Mouse (Mus musculus): ENCODE results near the gene Pik3r5.

Gene Pik3r5

GRCm38 (mm10) chr11:68434697-68435096 lies 2.8 kb downstream of the Pik3r5 start:
- Histone ChIP-seq H3K36me3 (ENCODE audit: insufficient read depth, low read length) (no peaks in the 10 kb centered on the region), H3K4me3 (replicated peaks; ENCODE audit: low read length) (no peak overlapping the region), H3K4me1 (replicated peaks; ENCODE audit: low read depth, low read length) (peaks cover 25% of the 10 kb centered on the region), H3K27me3 (ENCODE audit: insufficient read depth, low read length) (peaks cover 86% of the 10 kb centered on the region), H3K9me3 (ENCODE audit: low read length) (no peaks in the 10 kb centered on the region)
- no peak for TF ChIP-seq NANOG (IDR thresholded peaks at IDR 0.05; ENCODE audit: borderline replicate concordance, low read length)
- no peak for TF ChIP-seq POU5F1 (IDR thresholded peaks at IDR 0.05; ENCODE audit: borderline replicate concordance, low read length)
- TF ChIP-seq CTCF (conservative IDR thresholded peaks at IDR 0.05; ENCODE audit: low read length), result no peak

- no peak for TF ChIP-seq POU5F1 (IDR thresholded peaks at IDR 0.05; ENCODE audit: borderline replicate concordance, low read length)
- no peak for TF ChIP-seq NANOG (IDR thresholded peaks at IDR 0.05; ENCODE audit: borderline replicate concordance, low read length)
- TF ChIP-seq CTCF (conservative IDR thresholded peaks at IDR 0.05; ENCODE audit: low read length), result no peak
- Histone ChIP-seq H3K27me3 (ENCODE audit: insufficient read depth, low read length) (peaks cover 86% of the 10 kb centered on the region), H3K4me3 (replicated peaks; ENCODE audit: low read length) (no peak overlapping the region), H3K9me3 (ENCODE audit: low read length) (no peaks in the 10 kb centered on the region), H3K4me1 (replicated peaks; ENCODE audit: low read depth, low read length) (peaks cover 25% of the 10 kb centered on the region), H3K36me3 (ENCODE audit: insufficient read depth, low read length) (no peaks in the 10 kb centered on the region)
These were observed 3.7 kb downstream of the Pik3r5 start for GRCm38 (mm10) chr11:68435601-68436000.

- Histone ChIP-seq H3K36me3 (ENCODE audit: insufficient read depth, low read length) (no peaks in the 10 kb centered on the region), H3K27me3 (ENCODE audit: insufficient read depth, low read length) (peaks cover 85% of the 10 kb centered on the region), H3K4me1 (replicated peaks; ENCODE audit: low read depth, low read length) (peaks cover 22% of the 10 kb centered on the region), H3K9me3 (ENCODE audit: low read length) (no peaks in the 10 kb centered on the region), H3K4me3 (replicated peaks; ENCODE audit: low read length) (no peak overlapping the region)
- TF ChIP-seq POU5F1 (IDR thresholded peaks at IDR 0.05; ENCODE audit: borderline replicate concordance, low read length), result no peak
- no peak for TF ChIP-seq NANOG (IDR thresholded peaks at IDR 0.05; ENCODE audit: borderline replicate concordance, low read length)
- TF ChIP-seq CTCF (conservative IDR thresholded peaks at IDR 0.05; ENCODE audit: low read length), result no peak
These were observed 4.5 kb downstream of the Pik3r5 start for GRCm38 (mm10) chr11:68436376-68436775.

GRCm38 (mm10) chr11:68440100-68440499 lies 8.2 kb downstream of the Pik3r5 start:
- H3K4me1 ChIP-seq (replicated peaks; ENCODE audit: low read depth, low read length), result peaks cover 10% of the 10 kb centered on the region
- H3K27me3 ChIP-seq (ENCODE audit: insufficient read depth, low read length), result peaks cover 84% of the 10 kb centered on the region
- H3K4me3 ChIP-seq (replicated peaks; ENCODE audit: low read length), result no peak overlapping the region
- H3K36me3 ChIP-seq (ENCODE audit: insufficient read depth, low read length), result no peaks in the 10 kb centered on the region
- H3K9me3 ChIP-seq (ENCODE audit: low read length), result 0 out of 2 replicates have a peak, but pooled peaks cover 5% of the 10 kb centered on the region
- TF ChIP-seq POU5F1 (IDR thresholded peaks at IDR 0.05; ENCODE audit: borderline replicate concordance, low read length) (no peak), NANOG (IDR thresholded peaks at IDR 0.05; ENCODE audit: borderline replicate concordance, low read length) (no peak), CTCF (conservative IDR thresholded peaks at IDR 0.05; ENCODE audit: low read length) (no peak)

GRCm38 (mm10) chr11:68440965-68441364 lies 9.0 kb downstream of the Pik3r5 start:
- Histone ChIP-seq H3K27me3 (ENCODE audit: insufficient read depth, low read length) (peaks cover 80% of the 10 kb centered on the region), H3K4me3 (replicated peaks; ENCODE audit: low read length) (no peak overlapping the region), H3K4me1 (replicated peaks; ENCODE audit: low read depth, low read length) (peaks cover 10% of the 10 kb centered on the region), H3K36me3 (ENCODE audit: insufficient read depth, low read length) (no peaks in the 10 kb centered on the region), H3K9me3 (ENCODE audit: low read length) (0 out of 2 replicates have a peak, but pooled peaks cover 5% of the 10 kb centered on the region)
- TF ChIP-seq NANOG (IDR thresholded peaks at IDR 0.05; ENCODE audit: borderline replicate concordance, low read length) (no peak), POU5F1 (IDR thresholded peaks at IDR 0.05; ENCODE audit: borderline replicate concordance, low read length) (no peak), CTCF (conservative IDR thresholded peaks at IDR 0.05; ENCODE audit: low read length) (no peak)

GRCm38 (mm10) chr11:68442346-68442745 lies 10.4 kb downstream of the Pik3r5 start:
- TF ChIP-seq CTCF (conservative IDR thresholded peaks at IDR 0.05; ENCODE audit: low read length), result no peak
- TF ChIP-seq NANOG (IDR thresholded peaks at IDR 0.05; ENCODE audit: borderline replicate concordance, low read length), result no peak
- TF ChIP-seq POU5F1 (IDR thresholded peaks at IDR 0.05; ENCODE audit: borderline replicate concordance, low read length), result no peak
- Histone ChIP-seq H3K4me3 (replicated peaks; ENCODE audit: low read length) (no peak overlapping the region), H3K27me3 (ENCODE audit: insufficient read depth, low read length) (peaks cover 72% of the 10 kb centered on the region), H3K9me3 (ENCODE audit: low read length) (0 out of 2 replicates have a peak, but pooled peaks cover 5% of the 10 kb centered on the region), H3K36me3 (ENCODE audit: insufficient read depth, low read length) (no peaks in the 10 kb centered on the region), H3K4me1 (replicated peaks; ENCODE audit: low read depth, low read length) (peaks cover 10% of the 10 kb centered on the region)

GRCm38 (mm10) chr11:68442983-68443638 lies 11.2 kb downstream of the Pik3r5 start:
- Histone ChIP-seq H3K4me3 (replicated peaks; ENCODE audit: low read length) (no peak overlapping the region), H3K27me3 (ENCODE audit: insufficient read depth, low read length) (peaks cover 67% of the 10 kb centered on the region), H3K4me1 (replicated peaks; ENCODE audit: low read depth, low read length) (peaks cover 7% of the 10 kb centered on the region), H3K9me3 (ENCODE audit: low read length) (0 out of 2 replicates have a peak, but pooled peaks cover 5% of the 10 kb centered on the region), H3K36me3 (ENCODE audit: insufficient read depth, low read length) (no peaks in the 10 kb centered on the region)
- no peak for TF ChIP-seq POU5F1 (IDR thresholded peaks at IDR 0.05; ENCODE audit: borderline replicate concordance, low read length)
- TF ChIP-seq NANOG (IDR thresholded peaks at IDR 0.05; ENCODE audit: borderline replicate concordance, low read length), result no peak
- no peak for TF ChIP-seq CTCF (conservative IDR thresholded peaks at IDR 0.05; ENCODE audit: low read length)

- Histone ChIP-seq H3K4me1 (replicated peaks; ENCODE audit: low read depth, low read length) (no peaks in the 10 kb centered on the region), H3K4me3 (replicated peaks; ENCODE audit: low read length) (no peak overlapping the region), H3K9me3 (ENCODE audit: low read length) (0 out of 2 replicates have a peak, but pooled peaks cover 5% of the 10 kb centered on the region), H3K27me3 (ENCODE audit: insufficient read depth, low read length) (peaks cover 56% of the 10 kb centered on the region), H3K36me3 (ENCODE audit: insufficient read depth, low read length) (no peaks in the 10 kb centered on the region)
- no peak for TF ChIP-seq CTCF (conservative IDR thresholded peaks at IDR 0.05; ENCODE audit: low read length)
- TF ChIP-seq NANOG (IDR thresholded peaks at IDR 0.05; ENCODE audit: borderline replicate concordance, low read length), result no peak
- no peak for TF ChIP-seq POU5F1 (IDR thresholded peaks at IDR 0.05; ENCODE audit: borderline replicate concordance, low read length)
These were observed 14.0 kb downstream of the Pik3r5 start for GRCm38 (mm10) chr11:68445901-68446300.
